Mouse (Mus musculus): ENCODE data around the gene Ptcra. TPM values are rescaled to one million over a fixed set of nuclear protein-coding genes. Genes with fewer than 3 reads are reported as not detected.

Ptcra gene
- polyA plus RNA-seq, 1 experiment: 1.7 TPM

GRCm38 (mm10) chr17:46706375-46707089 is 57.0 kb downstream of the Ptcra start:
- no peak overlapping the region for H3K9ac ChIP-seq (ENCODE audit: low read depth, poor library complexity, severe bottlenecking)
- H3K36me3 ChIP-seq (ENCODE audit: control insufficient read depth, insufficient read depth, low read length, poor library complexity, severe bottlenecking): no peaks in the 10 kb centered on the region
- H3K9me3 ChIP-seq (replicated peaks; ENCODE audit: control insufficient read depth, insufficient read depth, low read length, poor library complexity, severe bottlenecking): no peaks in the 10 kb centered on the region
- no peaks in the 10 kb centered on the region for H3K27me3 ChIP-seq (ENCODE audit: control insufficient read depth, insufficient read depth, low read length, poor library complexity, severe bottlenecking)
- TF ChIP-seq POLR2A (IDR thresholded peaks at IDR 0.05; ENCODE audit: insufficient read depth, low read length): no peak
- no peak for TF ChIP-seq EP300 (IDR thresholded peaks at IDR 0.05; ENCODE audit: insufficient read depth, low read depth, low read length)
- no peak for TF ChIP-seq CTCF (IDR thresholded peaks at IDR 0.05; ENCODE audit: low read depth, low read length)
- no peak overlapping the region for H3K4me3 ChIP-seq (ENCODE audit: low read depth, low read length)
- H3K27ac ChIP-seq (ENCODE audit: insufficient read depth, low read length): no peak overlapping the region
- H3K4me1 ChIP-seq (ENCODE audit: control insufficient read depth, insufficient read depth, low read length): peaks cover 4% of the 10 kb centered on the region

Other genes starting within 250 kb of the Ptcra start
- 4.4 and 6.2 TPM in 2 replicates for gene Cul9, start 217.3 kb downstream of the Ptcra start, polyA plus RNA-seq (2011; ENCODE audit: insufficient read depth, insufficient read length, low read depth, missing spikeins)
- 40.5 and 42.0 TPM in 2 replicates for gene Srf, start 207.5 kb downstream of the Ptcra start, polyA plus RNA-seq (2011; ENCODE audit: insufficient read depth, insufficient read length, low read depth, missing spikeins)
- 110 and 113 TPM in 2 replicates for gene Ptk7, start 134.2 kb downstream of the Ptcra start, polyA plus RNA-seq (2011; ENCODE audit: insufficient read depth, insufficient read length, low read depth, missing spikeins)
- gene Klc4, start 117.7 kb downstream of the Ptcra start, polyA plus RNA-seq (2011; ENCODE audit: insufficient read depth, insufficient read length, low read depth, missing spikeins): 10.1 TPM in 2 replicates
- gene Mrpl2, start 117.5 kb downstream of the Ptcra start, polyA plus RNA-seq (2011; ENCODE audit: insufficient read depth, insufficient read length, low read depth, missing spikeins): 65.8 and 70.9 TPM in 2 replicates
- 67.1 and 74.8 TPM in 2 replicates for gene Cul7, start 113.4 kb downstream of the Ptcra start, polyA plus RNA-seq (2011; ENCODE audit: insufficient read depth, insufficient read length, low read depth, missing spikeins)
- 48.5 and 60.2 TPM in 2 replicates for gene Rrp36, start 89.4 kb downstream of the Ptcra start, polyA plus RNA-seq (2011; ENCODE audit: insufficient read depth, insufficient read length, low read depth, missing spikeins)
- 142 and 147 TPM in 2 replicates for gene Mea1, start 84.9 kb downstream of the Ptcra start, polyA plus RNA-seq (2011; ENCODE audit: insufficient read depth, insufficient read length, low read depth, missing spikeins)
- gene Klhdc3, start 82.8 kb downstream of the Ptcra start, polyA plus RNA-seq (2011; ENCODE audit: insufficient read depth, insufficient read length, low read depth, missing spikeins): 90.3 and 97.7 TPM in 2 replicates
- gene Ppp2r5d, start 58.6 kb downstream of the Ptcra start, polyA plus RNA-seq (2011; ENCODE audit: insufficient read depth, insufficient read length, low read depth, missing spikeins): 97.3 and 99.4 TPM in 2 replicates
- 13.0 and 13.4 TPM in 2 replicates for gene Pex6, start 52.2 kb downstream of the Ptcra start, polyA plus RNA-seq (2011; ENCODE audit: insufficient read depth, insufficient read length, low read depth, missing spikeins)
- gene Gnmt, start 34.5 kb downstream of the Ptcra start, polyA plus RNA-seq (2011; ENCODE audit: insufficient read depth, insufficient read length, low read depth, missing spikeins): 3.9 and 4.1 TPM in 2 replicates
- gene Cnpy3, start 11.5 kb downstream of the Ptcra start, polyA plus RNA-seq (2011; ENCODE audit: insufficient read depth, insufficient read length, low read depth, missing spikeins): 31.2 and 37.2 TPM in 2 replicates
- gene 2310039H08Rik, start 8.9 kb upstream of the Ptcra start, polyA plus RNA-seq (2011; ENCODE audit: insufficient read depth, insufficient read length, low read depth, missing spikeins): 6.7 and 7.2 TPM in 2 replicates
- 167 and 196 TPM in 2 replicates for gene Rpl7l1, start 19.0 kb upstream of the Ptcra start, polyA plus RNA-seq (2011; ENCODE audit: insufficient read depth, insufficient read length, low read depth, missing spikeins)
- 24.2 and 26.7 TPM in 2 replicates for gene Bicral, start 94.8 kb upstream of the Ptcra start, polyA plus RNA-seq (2011; ENCODE audit: insufficient read depth, insufficient read length, low read depth, missing spikeins)
- 10.6 and 10.8 TPM in 2 replicates for gene Tbcc, start 127.0 kb upstream of the Ptcra start, polyA plus RNA-seq (2011; ENCODE audit: insufficient read depth, insufficient read length, low read depth, missing spikeins)
- not detected in 2 replicates for gene Prph2, start 146.7 kb upstream of the Ptcra start, polyA plus RNA-seq (2011; ENCODE audit: insufficient read depth, insufficient read length, low read depth, missing spikeins)
- gene Ubr2, start 246.8 kb upstream of the Ptcra start, polyA plus RNA-seq (2011; ENCODE audit: insufficient read depth, insufficient read length, low read depth, missing spikeins): 39.3 and 42.5 TPM in 2 replicates

Data from ES-Bruce4 (cell line).